Mouse (Mus musculus) layer of hippocampus, postnatal 10 days (tissue): Measurements from ENCODE around the gene Flywch2. TPM values are rescaled to one million over a fixed set of nuclear protein-coding genes. Genes with fewer than 3 reads are reported as not detected.

Source experiments
- DNase-seq, 2 experiments: peaks; one replicate each; pipeline ENCODE4 v3.0.0; 2021; ENCODE audit warnings: low spot score in 2 of 2
- long read RNA-seq: library from polyadenylated mRNA; stranded (forward); transcript quantifications from one replicate; pipeline ENCODE4 v2.0.0, GENCODE M21; 2023
- total RNA-seq, 2 experiments: library from RNA; stranded (reverse); gene quantifications; 2 replicates each; pipeline ENCODE4 v1.2.3; 2021

Gene Flywch2
- 10 to 100 TPM; 26.7 to 27.3 TPM for total RNA-seq
- long read RNA-seq, transcript Flywch2-201 (3 exons, 694 nt): major isoform, 16 of 29 reads
- long read RNA-seq, partial matches to known transcripts: 1 of 29 reads
- long read RNA-seq, other reads (novel, unspliced or antisense): 12 of 29 reads

GRCm38 (mm10) chr17:23785561-23786471 lies at the start of gene Flywch2:
Flywch2 (minus strand) TSS chr17:23786081.
- peak; percentile 82 to 89 for DNase-seq

GRCm38 (mm10) chr17:23831201-23831600 lies 45.3 kb upstream of the Flywch2 start:
- no peak for DNase-seq

GRCm38 (mm10) chr17:23829064-23829619 lies 43.3 kb upstream of the Flywch2 start, which contains the start of gene Elob:
Elob (minus strand) TSS chr17:23829136.
- DNase-seq: peak; percentile 78 to 86

GRCm38 (mm10) chr17:23828271-23829001 lies 42.6 kb upstream of the Flywch2 start:
- peak; percentile 61 to 69 for DNase-seq

- no peak for DNase-seq
Measured at GRCm38 (mm10) chr17:23825591-23825990, 39.7 kb upstream of the Flywch2 start.

GRCm38 (mm10) chr17:23823614-23824013 lies 37.7 kb upstream of the Flywch2 start:
- DNase-seq: no peak

GRCm38 (mm10) chr17:23823018-23823417 lies 37.1 kb upstream of the Flywch2 start:
- no peak for DNase-seq

- no peak for DNase-seq
Measured at GRCm38 (mm10) chr17:23822094-23822493, 36.2 kb upstream of the Flywch2 start.

- no peak for DNase-seq
Measured at GRCm38 (mm10) chr17:23820731-23821130, 34.9 kb upstream of the Flywch2 start.

- no peak for DNase-seq
Measured at GRCm38 (mm10) chr17:23819235-23819634, 33.4 kb upstream of the Flywch2 start.

GRCm38 (mm10) chr17:23818579-23818978 lies 32.7 kb upstream of the Flywch2 start:
- DNase-seq: no peak

- DNase-seq: no peak
Measured at GRCm38 (mm10) chr17:23815641-23816040, 29.8 kb upstream of the Flywch2 start.

- no peak for DNase-seq
Measured at GRCm38 (mm10) chr17:23807918-23808317, 22.0 kb upstream of the Flywch2 start.

- peak in 1 of 2 experiments; percentile 33 for DNase-seq
Measured at GRCm38 (mm10) chr17:23806867-23807266, 21.0 kb upstream of the Flywch2 start.

- DNase-seq: no peak
Measured at GRCm38 (mm10) chr17:23804426-23805085, 18.7 kb upstream of the Flywch2 start.

- DNase-seq: peak; percentile 71 to 83
Measured at GRCm38 (mm10) chr17:23803366-23804041, 17.6 kb upstream of the Flywch2 start.

- peak; percentile 94 to 95 for DNase-seq
Measured at GRCm38 (mm10) chr17:23802746-23803365, 17.0 kb upstream of the Flywch2 start.

- no peak for DNase-seq
Measured at GRCm38 (mm10) chr17:23801627-23802026, 15.7 kb upstream of the Flywch2 start.

GRCm38 (mm10) chr17:23797316-23797715 lies 11.4 kb upstream of the Flywch2 start:
- DNase-seq: no peak

GRCm38 (mm10) chr17:23795323-23795722 lies 9.4 kb upstream of the Flywch2 start:
- DNase-seq: no peak
